Mouse (Mus musculus): Measurements from ENCODE around the gene Col8a1. TPM values are rescaled to one million over a fixed set of nuclear protein-coding genes. Genes with fewer than 3 reads are reported as not detected.
A peak's percentile ranks its signal among the peaks of the same experiment; 100 is the strongest.

The Col8a1 gene
- polyA plus RNA-seq, 1 experiment from 2014 or later = 24.2 TPM

GRCm38 (mm10) chr16:57740169-57740568, 14.4 kb downstream of the Col8a1 start:
- no peak overlapping the region for H3K9ac ChIP-seq
- H3K9me3 ChIP-seq = no peaks in the 10 kb centered on the region
- no peak overlapping the region for H3K27ac ChIP-seq
- H3K36me3 ChIP-seq = no peaks in the 10 kb centered on the region
- H3K4me1 ChIP-seq = 0 out of 2 replicates have a peak, but pooled peaks cover 11% of the 10 kb centered on the region
- 87% methylated on average over 3 of the region's 3 CpGs for WGBS
- H3K4me3 ChIP-seq = no peak overlapping the region
- ATAC-seq (ENCODE audit: low FRiP score, low read depth) = no peak
- H3K4me2 ChIP-seq (replicated peaks) = no peak overlapping the region
- H3K27me3 ChIP-seq = peaks cover 6% of the 10 kb centered on the region; the same call in 1 of the 2 replicates

GRCm38 (mm10) chr16:57734942-57735341, 19.6 kb downstream of the Col8a1 start:
- Histone ChIP-seq H3K27me3 (peaks cover 9% of the 10 kb centered on the region; the same call in 1 of the 2 replicates), H3K4me2 (replicated peaks) (no peak overlapping the region), H3K36me3 (no peaks in the 10 kb centered on the region), H3K9ac (no peak overlapping the region), H3K4me1 (peaks cover 27% of the 10 kb centered on the region), H3K27ac (no peak overlapping the region), H3K4me3 (no peak overlapping the region), H3K9me3 (no peaks in the 10 kb centered on the region)
- WGBS = 92% methylated on average over 2 of the region's 2 CpGs
- no peak for ATAC-seq (ENCODE audit: low FRiP score, low read depth)

- no peaks in the 10 kb centered on the region for H3K36me3 ChIP-seq
- H3K9ac ChIP-seq = no peak overlapping the region
- WGBS = 12% methylated on average over 1 of the region's 1 CpGs
- no peaks in the 10 kb centered on the region for H3K9me3 ChIP-seq
- H3K4me2 ChIP-seq (replicated peaks) = no peak overlapping the region
- peaks cover 27% of the 10 kb centered on the region for H3K4me1 ChIP-seq
- no peak for ATAC-seq (ENCODE audit: low FRiP score, low read depth)
- peaks cover 9% of the 10 kb centered on the region; the same call in 1 of the 2 replicates for H3K27me3 ChIP-seq
- no peak overlapping the region for H3K27ac ChIP-seq
- no peak overlapping the region for H3K4me3 ChIP-seq
Observed at GRCm38 (mm10) chr16:57733545-57733944, 21.0 kb downstream of the Col8a1 start.

GRCm38 (mm10) chr16:57733139-57733538, 21.4 kb downstream of the Col8a1 start:
- Histone ChIP-seq H3K4me1 (peaks cover 27% of the 10 kb centered on the region), H3K4me2 (replicated peaks) (peak overlapping the region; percentile 19; the same call in 1 of the 2 replicates), H3K27ac (peak overlapping the region; percentile 62; the same call in 1 of the 2 replicates), H3K9ac (no peak overlapping the region), H3K27me3 (peaks cover 9% of the 10 kb centered on the region; the same call in 1 of the 2 replicates), H3K36me3 (no peaks in the 10 kb centered on the region), H3K4me3 (no peak overlapping the region), H3K9me3 (no peaks in the 10 kb centered on the region)
- ATAC-seq (ENCODE audit: low FRiP score, low read depth) = peak; percentile 90; the same call in 1 of the 2 replicates
- 19% methylated on average over 3 of the region's 3 CpGs for WGBS

GRCm38 (mm10) chr16:57724978-57725377, 29.6 kb downstream of the Col8a1 start:
- H3K4me2 ChIP-seq (replicated peaks) = no peak overlapping the region
- ATAC-seq (ENCODE audit: low FRiP score, low read depth) = no peak
- WGBS = 28% methylated on average over 3 of the region's 3 CpGs

GRCm38 (mm10) chr16:57718982-57719381, 35.6 kb downstream of the Col8a1 start:
- WGBS = 70% methylated on average over 2 of the region's 2 CpGs
- H3K4me1 ChIP-seq = peaks cover 6% of the 10 kb centered on the region; the same call in 1 of the 2 replicates
- no peak for ATAC-seq (ENCODE audit: low FRiP score, low read depth)
- no peak overlapping the region for H3K27ac ChIP-seq
- H3K4me2 ChIP-seq (replicated peaks) = no peak overlapping the region
- no peaks in the 10 kb centered on the region for H3K27me3 ChIP-seq
- H3K4me3 ChIP-seq = no peak overlapping the region
- H3K9ac ChIP-seq = no peak overlapping the region
- H3K36me3 ChIP-seq = no peaks in the 10 kb centered on the region
- H3K9me3 ChIP-seq = no peaks in the 10 kb centered on the region

More at GRCm38 (mm10) chr16:57724978-57725377, 29.6 kb downstream of the Col8a1 start:
- H3K4me3 ChIP-seq = no peak overlapping the region
- H3K4me1 ChIP-seq = peaks cover 5% of the 10 kb centered on the region; the same call in 1 of the 2 replicates
- no peaks in the 10 kb centered on the region for H3K9me3 ChIP-seq
- peaks cover 3% of the 10 kb centered on the region; the same call in 1 of the 2 replicates for H3K27me3 ChIP-seq
- no peak overlapping the region for H3K27ac ChIP-seq
- H3K9ac ChIP-seq = no peak overlapping the region
- 0 out of 2 replicates have a peak, but pooled peaks cover 2% of the 10 kb centered on the region for H3K36me3 ChIP-seq

GRCm38 (mm10) chr16:57698733-57699132, 55.8 kb downstream of the Col8a1 start:
- H3K4me3 ChIP-seq = no peak overlapping the region
- 88% methylated on average over 5 of the region's 5 CpGs for WGBS
- H3K4me2 ChIP-seq (replicated peaks) = no peak overlapping the region
- H3K27me3 ChIP-seq = peaks cover 9% of the 10 kb centered on the region; the same call in 1 of the 2 replicates
- no peak for ATAC-seq (ENCODE audit: low FRiP score, low read depth)
- H3K27ac ChIP-seq = no peak overlapping the region
- peaks cover 25% of the 10 kb centered on the region for H3K4me1 ChIP-seq
- no peaks in the 10 kb centered on the region for H3K36me3 ChIP-seq
- no peaks in the 10 kb centered on the region for H3K9me3 ChIP-seq
- no peak overlapping the region for H3K9ac ChIP-seq

GRCm38 (mm10) chr16:57694694-57695093, 59.8 kb downstream of the Col8a1 start:
- no peaks in the 10 kb centered on the region for H3K36me3 ChIP-seq
- 16% methylated on average over 1 of the region's 1 CpGs for WGBS
- H3K27me3 ChIP-seq = peaks cover 6% of the 10 kb centered on the region; the same call in 1 of the 2 replicates
- H3K4me2 ChIP-seq (replicated peaks) = no peak overlapping the region
- peak; percentile 90 for ATAC-seq (ENCODE audit: low FRiP score, low read depth)
- H3K9ac ChIP-seq = no peak overlapping the region
- H3K9me3 ChIP-seq = no peaks in the 10 kb centered on the region
- H3K4me1 ChIP-seq = peaks cover 26% of the 10 kb centered on the region
- no peak overlapping the region for H3K27ac ChIP-seq
- H3K4me3 ChIP-seq = no peak overlapping the region

- peak; percentile 12; the same call in 1 of the 2 replicates for ATAC-seq (ENCODE audit: low FRiP score, low read depth)
- no peaks in the 10 kb centered on the region for H3K36me3 ChIP-seq
- no peak overlapping the region for H3K4me2 ChIP-seq (replicated peaks)
- H3K9ac ChIP-seq = no peak overlapping the region
- no peaks in the 10 kb centered on the region for H3K9me3 ChIP-seq
- H3K4me1 ChIP-seq = peaks cover 26% of the 10 kb centered on the region
- peaks cover 6% of the 10 kb centered on the region; the same call in 1 of the 2 replicates for H3K27me3 ChIP-seq
- 52% methylated on average over 2 of the region's 2 CpGs for WGBS
- H3K27ac ChIP-seq = no peak overlapping the region
- H3K4me3 ChIP-seq = no peak overlapping the region
Observed at GRCm38 (mm10) chr16:57693906-57694522, 60.5 kb downstream of the Col8a1 start.

- Histone ChIP-seq H3K27me3 (peaks cover 4% of the 10 kb centered on the region), H3K9me3 (no peaks in the 10 kb centered on the region), H3K27ac (peak overlapping the region; percentile 33; the same call in 1 of the 2 replicates), H3K4me1 (peaks cover 9% of the 10 kb centered on the region; the same call in 1 of the 2 replicates), H3K4me2 (replicated peaks) (no peak overlapping the region), H3K4me3 (no peak overlapping the region), H3K36me3 (no peaks in the 10 kb centered on the region), H3K9ac (no peak overlapping the region)
- 40% methylated on average over 5 of the region's 5 CpGs for WGBS
- ATAC-seq (ENCODE audit: low FRiP score, low read depth) = no peak
Observed at GRCm38 (mm10) chr16:57685790-57686399, 68.6 kb downstream of the Col8a1 start.

GRCm38 (mm10) chr16:57672251-57672650, 82.3 kb downstream of the Col8a1 start:
- WGBS = 66% methylated on average over 2 of the region's 2 CpGs
- Histone ChIP-seq H3K4me3 (no peak overlapping the region), H3K36me3 (no peaks in the 10 kb centered on the region), H3K27ac (no peak overlapping the region), H3K9me3 (no peaks in the 10 kb centered on the region), H3K27me3 (peaks cover 4% of the 10 kb centered on the region; the same call in 1 of the 2 replicates), H3K4me1 (peaks cover 19% of the 10 kb centered on the region), H3K4me2 (replicated peaks) (no peak overlapping the region), H3K9ac (no peak overlapping the region)
- ATAC-seq (ENCODE audit: low FRiP score, low read depth) = no peak

- H3K27me3 ChIP-seq = peaks cover 4% of the 10 kb centered on the region; the same call in 1 of the 2 replicates
- H3K4me1 ChIP-seq = peaks cover 13% of the 10 kb centered on the region
- ATAC-seq (ENCODE audit: low FRiP score, low read depth) = no peak
- no peak overlapping the region for H3K27ac ChIP-seq
- no peaks in the 10 kb centered on the region for H3K36me3 ChIP-seq
- no peak overlapping the region for H3K4me2 ChIP-seq (replicated peaks)
- H3K9ac ChIP-seq = no peak overlapping the region
- H3K9me3 ChIP-seq = no peaks in the 10 kb centered on the region
- 82% methylated on average over 2 of the region's 2 CpGs for WGBS
- H3K4me3 ChIP-seq = no peak overlapping the region
Observed at GRCm38 (mm10) chr16:57671637-57672036, 82.9 kb downstream of the Col8a1 start.
